ENCODE assay signal across 27 mouse cellular contexts in genomic region chr3:132287714-132288113, GRCm38 (mm10).
A peak's percentile ranks its signal among the peaks of the same experiment; 100 is the strongest.
DNase-seq lines count a peak whose midpoint lies in the region; ATAC-seq lines count a peak whose summit lies in the region.
"Had no signal": no experiment of that assay in that cellular context is flagged by ENCODE, and none has a peak within 500 bp of the region (broad histone marks: within the 10 kb centered on the region; RNA-seq: fewer than 3 reads in every experiment).

No protein-coding gene starts in this region.

- DNase-seq in embryo, embryonic 10 days (ENCODE audit: low spot score): peak; percentile 33
- no peak for DNase-seq in embryo, embryonic 9.5 days (ENCODE audit: extremely low spot score)
- DNase-seq in limb, embryonic 10.5 days (ENCODE audit: low spot score): no peak
- DNase-seq in fibroblast of lung, adult 2 months (ENCODE audit: low read depth): peak; percentile 38
- DNase-seq in spleen, postnatal 10 days (ENCODE audit: low spot score in 2 of 2): no peak
- no peak for DNase-seq in heart, postnatal 10 days
- DNase-seq in frontal cortex, postnatal 14 days (ENCODE audit: low spot score in 2 of 2): no peak
- DNase-seq: adrenal gland, adult 8-10 months; cerebellum, adult 2 months; cerebellum, postnatal 14 days; gastrocnemius, postnatal 10 days; heart, postnatal 14 days; liver, postnatal 0 days; lung, postnatal 36 days; right cerebral cortex, postnatal 4 days had no signal

- no peak overlapping the region for H3K27ac ChIP-seq in limb, embryonic 13.5 days
- no peak overlapping the region for H3K27ac ChIP-seq in limb, embryonic 10.5 days
- H3K27ac ChIP-seq: embryonic facial prominence, embryonic 15.5 days; heart, embryonic 13.5 days; hindbrain, embryonic 10.5 days; hindbrain, embryonic 15.5 days; layer of hippocampus, adult 2 months; liver, embryonic 12.5 days; midbrain, embryonic 12.5 days; neural tube, embryonic 13.5 days had no signal

- intact Hi-C loops in heart, postnatal 10 days (cut with DNase I): no loop called here

- no peak overlapping the region for H3K4me2 ChIP-seq in limb, embryonic 13.5 days (replicated peaks)
- H3K4me2 ChIP-seq: embryonic facial prominence, embryonic 15.5 days; heart, embryonic 13.5 days; hindbrain, embryonic 15.5 days; liver, embryonic 12.5 days; midbrain, embryonic 12.5 days; neural tube, embryonic 13.5 days had no signal

- peaks cover 5% of the 10 kb centered on the region for H3K9me3 ChIP-seq in limb, embryonic 13.5 days
- H3K9me3 ChIP-seq in limb, embryonic 10.5 days (replicated peaks): no peaks in the 10 kb centered on the region
- H3K9me3 ChIP-seq: embryonic facial prominence, embryonic 15.5 days; heart, embryonic 13.5 days; hindbrain, embryonic 10.5 days; hindbrain, embryonic 15.5 days; liver, embryonic 12.5 days; midbrain, embryonic 12.5 days; neural tube, embryonic 13.5 days had no signal

- no peak overlapping the region for H3K4me3 ChIP-seq in limb, embryonic 13.5 days
- no peak overlapping the region for H3K4me3 ChIP-seq in limb, embryonic 10.5 days
- H3K4me3 ChIP-seq: embryonic facial prominence, embryonic 15.5 days; heart, embryonic 13.5 days; hindbrain, embryonic 10.5 days; hindbrain, embryonic 15.5 days; layer of hippocampus, adult 2 months; liver, embryonic 12.5 days; midbrain, embryonic 12.5 days; myocyte; neural tube, embryonic 13.5 days had no signal

- H3K9ac ChIP-seq in limb, embryonic 13.5 days: no peak overlapping the region
- H3K9ac ChIP-seq: embryonic facial prominence, embryonic 15.5 days; heart, embryonic 13.5 days; hindbrain, embryonic 15.5 days; liver, embryonic 12.5 days; liver, postnatal 0 days; midbrain, embryonic 12.5 days; neural tube, embryonic 13.5 days had no signal

- H3K4me1 ChIP-seq in limb, embryonic 13.5 days: no peaks in the 10 kb centered on the region
- no peaks in the 10 kb centered on the region for H3K4me1 ChIP-seq in limb, embryonic 10.5 days
- H3K4me1 ChIP-seq: embryonic facial prominence, embryonic 15.5 days; heart, embryonic 13.5 days; hindbrain, embryonic 10.5 days; hindbrain, embryonic 15.5 days; liver, embryonic 12.5 days; midbrain, embryonic 12.5 days; neural tube, embryonic 13.5 days had no signal

- ATAC-seq in limb, embryonic 13.5 days (ENCODE audit: low FRiP score, low read depth): peak; percentile 64; the same call in 1 of the 2 replicates
- ATAC-seq: forebrain, embryonic 16.5 days; liver, embryonic 12.5 days; liver, postnatal 0 days had no signal

- WGBS in limb, embryonic 13.5 days: 12% methylated on average over 3 of the region's 3 CpGs
- WGBS in limb, embryonic 10.5 days: 19% methylated on average over 3 of the region's 3 CpGs

- no peaks in the 10 kb centered on the region for H3K36me3 ChIP-seq in limb, embryonic 13.5 days
- H3K36me3 ChIP-seq in limb, embryonic 10.5 days: no peaks in the 10 kb centered on the region
- H3K36me3 ChIP-seq: embryonic facial prominence, embryonic 15.5 days; G1E; heart, embryonic 13.5 days; hindbrain, embryonic 10.5 days; hindbrain, embryonic 15.5 days; liver, embryonic 12.5 days; midbrain, embryonic 12.5 days; neural tube, embryonic 13.5 days had no signal

- no peaks in the 10 kb centered on the region for H3K27me3 ChIP-seq in limb, embryonic 13.5 days
- H3K27me3 ChIP-seq in limb, embryonic 10.5 days (ENCODE audit: low read depth, poor library complexity, severe bottlenecking): no peaks in the 10 kb centered on the region
- H3K27me3 ChIP-seq: embryonic facial prominence, embryonic 15.5 days; heart, embryonic 13.5 days; hindbrain, embryonic 15.5 days; liver, embryonic 12.5 days; midbrain, embryonic 12.5 days; neural tube, embryonic 13.5 days had no signal

Comparison
In these comparisons a context has a peak if more than half of its experiments do, and no peak if none do; other contexts are left out.
1. DNase-seq: peak in embryo, embryonic 10 days (single experiment) and fibroblast of lung, adult 2 months (single experiment); none in embryo, embryonic 9.5 days (single experiment), limb, embryonic 10.5 days (single experiment), spleen, postnatal 10 days (0 of 2), heart, postnatal 10 days (0 of 2) and frontal cortex, postnatal 14 days (0 of 2).